Mouse (Mus musculus): ENCODE data around the gene Ggta1.
"Not testable (repeated sequence)": the region's sequence is repeated elsewhere in the genome, so short reads cannot be mapped to it uniquely, and the experiment has no call there.

Gene Ggta1

DNA sequence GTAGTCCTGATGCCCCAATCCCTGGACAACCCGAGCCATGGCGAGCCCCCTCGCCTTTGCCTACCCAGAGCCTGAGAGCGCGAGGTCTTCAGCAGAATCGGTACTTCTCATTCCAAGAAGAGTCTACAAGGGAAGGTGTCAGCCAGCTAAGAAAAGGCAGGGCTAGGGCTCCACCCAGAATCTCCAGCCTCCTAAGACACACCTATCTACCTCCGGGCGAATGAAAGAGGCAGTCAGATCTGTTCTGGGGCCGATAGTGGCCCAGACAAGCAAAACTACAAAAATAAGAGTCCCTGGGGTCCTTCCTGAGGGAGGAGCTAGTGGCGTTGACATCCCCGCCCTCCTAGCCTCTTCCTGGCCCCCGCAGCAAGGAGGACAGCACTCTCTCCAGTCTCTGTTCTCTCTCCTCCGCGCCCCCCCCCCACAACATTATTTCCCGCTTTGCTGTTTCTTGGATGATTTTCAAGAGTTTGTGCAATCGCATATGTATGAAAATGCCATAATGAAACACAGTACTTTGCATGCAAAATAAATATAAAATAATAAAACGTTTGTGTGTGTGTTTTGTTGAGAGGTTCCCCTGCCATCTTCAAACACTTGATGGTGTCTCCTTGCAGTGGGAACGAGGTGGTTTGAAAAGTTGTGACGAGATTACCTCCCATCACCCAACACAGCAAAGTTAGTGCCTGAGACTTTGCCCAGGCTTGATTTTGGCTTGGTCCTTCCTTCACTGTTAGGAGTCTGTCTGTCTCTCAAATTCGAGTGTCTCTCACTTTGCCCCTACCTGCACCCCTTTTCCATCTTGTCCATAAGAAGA, 1.7 kb downstream of the Ggta1 start:
- no peak for DNase-seq (ENCODE audit: low spot score in 2 of 2)

DNA sequence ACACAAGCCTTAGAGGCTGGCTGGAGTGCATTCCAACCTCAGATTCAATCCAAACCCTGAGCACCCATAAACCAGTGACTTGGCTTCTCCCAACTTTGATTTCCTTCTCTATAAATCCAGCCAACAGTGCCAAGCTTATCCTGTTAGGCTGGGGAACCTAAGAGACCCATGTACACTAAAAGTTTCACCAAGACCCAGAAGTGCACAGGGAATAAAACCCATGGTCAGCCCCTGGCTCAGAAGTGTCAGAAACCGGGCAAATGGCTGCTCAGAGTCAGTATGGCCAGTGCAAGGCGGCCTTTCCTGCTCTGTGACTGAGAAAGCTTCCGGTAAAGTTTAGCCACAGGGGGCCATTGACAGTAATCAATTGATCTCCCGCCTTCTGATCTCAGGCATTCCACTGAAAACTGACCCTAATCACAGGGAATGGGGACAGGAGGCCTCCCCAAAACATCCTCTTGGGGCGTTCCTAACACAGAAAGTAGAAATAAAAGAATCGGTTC, 2.6 kb downstream of the Ggta1 start:
- DNase-seq (ENCODE audit: low spot score in 2 of 2): no peak

DNA sequence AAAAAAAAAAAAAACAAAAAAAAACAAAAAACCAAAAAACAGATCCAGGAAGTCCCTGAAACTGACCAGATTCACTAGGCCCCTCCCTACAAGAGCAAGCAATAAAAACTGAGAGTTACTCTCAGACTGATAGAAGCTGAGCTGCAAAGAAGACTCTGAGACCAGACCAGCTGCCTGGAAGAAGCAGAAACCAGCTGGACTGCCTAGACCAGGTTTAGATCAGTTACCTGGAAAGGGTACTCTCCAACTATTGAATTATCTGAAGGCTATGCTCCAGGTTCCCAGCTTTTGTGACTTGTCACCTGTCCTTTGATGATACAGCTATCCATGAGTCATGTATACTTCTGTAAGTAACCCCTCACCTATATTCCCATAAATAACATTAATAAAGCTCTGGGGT, 3.7 kb downstream of the Ggta1 start:
- no peak for DNase-seq (ENCODE audit: low spot score in 2 of 2)

DNA sequence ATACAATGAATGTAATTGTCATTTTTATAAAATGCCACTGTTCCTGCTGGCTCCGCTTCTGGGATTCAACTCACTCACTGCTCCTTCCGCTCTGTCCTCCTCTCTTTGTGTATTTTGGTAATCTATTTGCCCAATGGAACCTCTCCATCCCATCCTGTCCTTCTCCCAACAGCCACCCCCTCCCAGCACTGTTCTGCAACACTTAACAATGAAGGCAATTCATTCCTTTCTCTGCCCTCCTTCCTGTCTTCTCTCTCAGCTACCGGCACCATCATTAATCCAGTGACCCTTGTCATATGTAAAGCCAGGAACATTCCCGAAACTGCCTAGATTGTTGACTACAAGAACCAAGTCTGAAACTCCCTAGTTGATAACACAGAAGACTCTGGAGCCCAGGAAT, 4.6 kb downstream of the Ggta1 start:
- no peak for DNase-seq (ENCODE audit: low spot score in 2 of 2)

DNA sequence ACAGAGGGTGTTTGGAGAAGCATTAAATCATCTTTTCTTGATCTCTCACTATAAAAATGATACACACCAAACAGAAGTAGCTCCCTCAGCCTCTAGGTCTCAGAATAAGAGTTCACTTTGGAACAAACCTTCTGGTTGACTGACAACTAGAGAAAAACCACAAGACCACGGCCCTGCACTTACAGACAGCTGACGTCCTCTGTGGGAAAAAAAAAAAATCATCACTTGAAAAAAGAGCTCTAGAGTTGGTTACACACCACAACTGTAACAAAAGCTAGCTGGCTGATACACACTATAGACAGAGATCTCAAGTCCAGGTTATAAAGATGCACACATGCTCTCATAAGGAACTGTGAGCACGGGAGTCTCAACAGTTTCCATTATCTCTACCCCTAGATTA, 9.3 kb downstream of the Ggta1 start:
- no peak for DNase-seq (ENCODE audit: low spot score in 2 of 2)

DNA sequence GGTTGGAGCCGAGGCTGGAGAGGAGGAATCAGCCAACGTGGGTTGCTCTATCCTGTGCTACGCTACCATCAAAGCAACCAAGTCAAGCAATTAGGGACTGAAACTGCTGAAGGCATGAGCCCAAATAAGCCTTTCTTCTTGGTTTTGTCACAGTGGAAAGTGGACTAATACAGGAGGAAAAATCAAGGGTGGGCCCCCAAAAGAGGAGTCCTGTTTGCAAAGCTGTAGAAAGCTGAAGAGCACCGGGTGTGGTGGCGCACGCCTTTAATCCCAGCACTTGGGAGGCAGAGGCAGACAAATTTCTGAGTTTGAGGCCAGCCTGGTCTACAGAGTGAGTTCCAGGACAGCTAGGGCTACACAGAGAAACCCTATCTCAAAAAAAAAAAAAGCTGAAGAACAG, 10.3 kb downstream of the Ggta1 start:
- not testable (repeated sequence) for DNase-seq (ENCODE audit: low spot score in 2 of 2)

DNA sequence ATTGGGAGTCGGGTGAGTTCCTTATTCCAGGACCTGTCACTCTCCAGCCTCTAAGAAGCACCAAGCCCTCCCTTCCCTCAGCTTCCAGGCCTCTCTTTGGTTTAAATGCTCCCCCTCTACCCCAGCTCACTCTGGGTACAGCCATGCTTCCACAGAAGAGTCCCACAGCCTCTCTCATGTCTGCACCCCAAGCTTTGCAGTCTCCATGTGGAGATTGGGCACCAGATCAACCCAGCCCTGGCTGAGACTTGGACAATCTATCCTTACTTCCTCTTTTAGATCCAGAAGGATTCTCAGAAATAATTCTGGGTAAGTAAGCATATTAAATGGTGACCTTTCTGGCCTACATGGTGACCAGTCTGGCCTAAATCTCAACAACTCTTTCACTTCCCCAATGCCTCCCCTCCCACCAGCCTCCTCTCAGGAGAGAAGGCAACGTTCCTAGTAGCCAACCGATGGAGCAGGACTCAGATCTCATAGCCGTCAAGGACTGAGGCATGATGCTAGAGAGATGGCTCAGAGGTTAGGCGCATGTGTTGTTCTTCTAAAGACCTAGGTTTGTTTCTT, 11.5 kb downstream of the Ggta1 start:
- DNase-seq (ENCODE audit: low spot score in 2 of 2): no peak

DNA sequence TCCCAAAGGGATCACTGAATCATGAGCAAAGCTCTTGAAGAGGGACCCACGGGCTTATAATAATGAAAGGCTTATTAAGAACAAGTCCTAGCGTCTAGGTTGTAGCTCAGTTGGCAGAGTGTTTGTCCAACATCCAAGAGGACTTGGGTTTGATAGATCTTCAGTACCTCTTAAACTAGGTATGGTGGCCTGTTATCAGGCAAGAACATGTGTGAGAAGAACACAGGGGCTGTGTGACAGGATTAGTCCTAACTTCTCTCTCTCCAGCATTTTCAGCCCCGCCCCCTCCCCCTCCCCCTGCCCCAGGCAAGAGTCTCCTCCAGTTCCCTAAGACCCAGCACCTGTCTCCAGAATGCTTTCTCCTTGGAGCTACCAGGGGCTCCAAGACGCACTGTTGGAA, 12.2 kb downstream of the Ggta1 start:
- no peak for DNase-seq (ENCODE audit: low spot score in 2 of 2)

DNA sequence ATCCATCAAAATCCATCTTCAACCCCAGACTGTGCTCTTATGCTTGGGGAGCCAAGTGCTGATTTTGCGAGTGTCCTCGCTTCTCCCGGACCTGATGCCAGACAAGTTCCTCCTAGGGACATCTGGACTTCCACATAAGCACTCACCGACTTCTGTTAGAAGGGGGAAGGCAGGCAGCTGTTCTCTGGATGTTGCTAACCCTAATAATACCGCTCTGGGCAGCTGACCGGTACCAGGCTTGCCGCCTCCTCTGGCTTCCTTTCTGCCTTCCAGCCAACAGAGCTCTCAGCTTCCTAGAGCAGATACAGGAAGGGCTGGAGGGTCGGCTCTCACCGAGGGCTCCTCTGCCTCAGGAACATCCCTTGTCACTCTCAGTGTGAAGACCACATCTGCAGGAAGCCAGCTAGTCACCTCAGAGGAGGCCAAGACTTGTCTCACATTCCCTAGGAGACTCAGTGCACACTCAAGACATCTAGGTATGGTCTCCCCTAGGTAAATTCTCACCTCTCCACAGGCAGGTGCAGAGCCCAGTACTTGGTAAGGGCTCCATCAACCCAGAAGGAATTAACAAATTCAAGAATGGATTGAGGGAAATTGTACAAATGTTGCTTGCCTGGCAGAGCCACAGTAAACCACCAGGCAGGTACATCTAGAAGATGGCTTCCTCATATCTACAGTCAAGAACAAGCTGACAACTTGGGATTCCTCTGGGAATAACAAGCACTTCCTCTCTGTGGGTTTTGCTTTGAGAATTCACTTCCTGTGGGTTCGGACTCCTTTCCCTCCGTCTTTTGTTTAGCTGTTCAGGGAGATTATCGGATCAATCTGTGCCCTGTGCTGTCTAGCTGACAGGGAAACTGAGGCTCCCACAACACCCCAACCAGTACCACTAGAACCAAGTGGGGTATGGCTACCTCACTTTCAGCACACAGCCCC, 13.1 kb downstream of the Ggta1 start:
- DNase-seq (ENCODE audit: low spot score in 2 of 2): peak; percentile 42 to 44

DNA sequence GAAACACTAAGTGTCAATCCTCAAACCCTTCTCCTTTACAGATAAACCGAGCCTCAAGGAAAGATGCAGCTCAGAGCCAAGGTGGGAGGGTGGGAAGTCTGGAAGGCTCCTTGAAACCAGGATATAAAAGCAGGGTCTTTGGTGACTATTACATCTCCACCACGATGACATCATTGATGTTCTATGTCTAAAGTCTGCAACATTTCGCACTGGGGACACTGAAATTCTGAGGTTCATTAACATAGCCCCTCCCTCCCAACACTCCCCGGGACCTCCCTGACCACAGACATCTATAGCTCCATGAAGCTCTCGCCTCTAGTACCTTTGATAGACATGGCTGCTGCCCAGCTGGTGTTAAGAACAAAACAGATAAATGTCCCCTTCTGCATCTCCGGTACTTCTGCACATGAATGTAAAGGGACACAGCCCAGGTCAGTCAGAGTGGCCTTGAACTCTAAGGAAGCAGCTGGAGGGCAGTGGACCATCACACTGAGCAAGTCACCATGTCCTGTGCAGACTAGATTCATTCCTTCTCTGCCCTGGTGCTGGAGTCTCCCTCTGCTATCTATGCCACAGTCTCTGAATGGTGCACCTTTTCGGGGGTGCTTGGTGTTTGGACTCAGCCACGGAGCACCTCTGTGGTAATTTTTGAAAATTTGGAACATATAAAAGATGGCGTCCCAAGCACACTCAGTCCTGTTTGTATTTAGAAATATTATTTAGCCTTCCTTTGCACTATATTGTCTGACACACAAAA, 13.9 kb downstream of the Ggta1 start:
- no peak for DNase-seq (ENCODE audit: low spot score in 2 of 2)

DNA sequence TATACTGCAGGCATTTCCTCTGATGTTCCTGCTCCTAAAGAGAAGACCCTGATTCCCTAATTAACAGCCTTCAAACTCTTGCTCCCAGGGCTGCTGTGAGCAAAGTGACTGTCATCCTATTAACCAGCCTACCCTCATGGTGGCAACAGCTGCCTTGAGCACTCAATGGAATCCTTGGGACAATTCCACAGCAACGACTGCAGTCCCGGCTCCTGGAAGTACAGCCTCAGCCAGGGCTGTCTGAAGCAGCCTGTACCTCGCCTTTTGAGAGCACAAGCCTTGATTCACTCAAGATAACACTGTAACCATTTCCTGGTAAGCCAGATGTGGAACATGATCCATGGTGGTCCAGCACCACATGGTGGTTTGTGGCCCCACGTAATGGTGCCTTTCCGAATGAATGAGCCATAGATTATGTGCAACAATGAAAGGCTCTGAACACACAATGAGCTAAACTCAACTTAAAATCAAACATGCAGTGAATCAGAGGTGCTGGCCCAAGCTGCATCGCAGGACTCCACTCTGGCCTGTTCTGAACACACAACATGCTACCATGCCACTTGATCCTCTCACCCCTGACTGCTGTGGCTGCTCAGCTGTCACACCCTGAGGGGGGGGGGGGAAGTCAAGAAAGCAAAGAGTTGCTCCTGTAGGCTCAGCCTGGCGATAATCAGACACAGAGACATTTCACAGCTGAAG, 14.7 kb downstream of the Ggta1 start:
- no peak for DNase-seq (ENCODE audit: low spot score in 2 of 2)

DNA sequence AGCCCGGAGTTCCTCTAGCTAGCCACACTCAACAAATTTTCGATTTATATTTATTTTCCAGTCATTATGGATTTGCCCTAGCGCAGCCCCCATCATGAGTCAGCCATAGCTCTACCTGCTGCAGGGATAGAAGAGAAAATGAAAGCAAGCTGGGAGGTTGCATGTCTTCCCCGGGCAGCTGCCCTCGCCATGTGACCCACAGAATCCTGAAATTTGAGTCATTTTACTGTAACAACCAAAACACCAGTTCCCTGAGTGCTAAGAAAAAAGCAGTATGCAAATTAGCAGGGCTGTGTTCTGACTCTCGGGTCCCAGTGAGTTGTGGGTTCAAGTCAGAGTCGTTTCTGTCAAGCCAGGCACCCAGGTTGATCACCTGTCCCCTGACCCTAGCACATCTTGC, 15.6 kb downstream of the Ggta1 start:
- DNase-seq (ENCODE audit: low spot score in 2 of 2): no peak

DNA sequence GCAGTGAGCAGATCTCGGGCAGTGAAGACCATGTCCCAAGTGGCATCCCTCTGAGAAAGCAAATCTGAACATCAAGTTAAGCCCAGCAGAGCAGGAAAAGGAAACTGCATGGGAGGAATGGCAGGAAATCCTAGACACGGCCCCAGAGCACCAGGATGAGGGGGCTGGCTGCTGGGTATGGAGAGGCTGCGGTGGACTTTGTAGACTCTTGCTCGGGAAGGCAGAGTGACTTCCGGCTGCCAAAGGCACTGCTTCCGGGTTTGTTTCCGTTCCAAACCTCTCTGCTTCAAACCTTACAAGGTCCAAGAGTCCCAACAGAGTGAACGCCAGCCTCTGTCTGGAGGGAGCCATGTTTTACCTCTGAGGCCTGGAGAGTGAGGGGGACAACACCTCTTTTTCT, 16.2 kb downstream of the Ggta1 start:
- no peak for DNase-seq (ENCODE audit: low spot score in 2 of 2)

DNA sequence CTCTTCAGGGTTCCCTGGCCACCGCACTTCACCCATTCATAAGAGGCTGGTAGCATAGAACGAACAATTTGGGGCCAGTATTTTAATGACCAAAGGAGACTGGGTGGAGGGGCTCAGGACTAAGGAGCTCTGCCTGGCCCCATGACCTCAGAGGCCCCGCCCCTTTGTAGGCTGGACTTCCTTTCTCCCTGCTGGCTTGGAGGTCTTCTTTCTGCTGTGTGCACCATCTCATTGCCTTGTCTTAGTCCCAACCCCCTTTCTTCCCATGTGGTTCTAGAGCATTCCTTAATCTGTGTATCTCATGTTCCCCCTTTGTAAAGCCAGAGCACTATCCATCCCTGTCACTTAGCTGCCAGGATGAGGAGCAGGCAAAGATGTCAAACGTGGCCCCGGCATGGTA, 16.7 kb downstream of the Ggta1 start:
- no peak for DNase-seq (ENCODE audit: low spot score in 2 of 2)

DNA sequence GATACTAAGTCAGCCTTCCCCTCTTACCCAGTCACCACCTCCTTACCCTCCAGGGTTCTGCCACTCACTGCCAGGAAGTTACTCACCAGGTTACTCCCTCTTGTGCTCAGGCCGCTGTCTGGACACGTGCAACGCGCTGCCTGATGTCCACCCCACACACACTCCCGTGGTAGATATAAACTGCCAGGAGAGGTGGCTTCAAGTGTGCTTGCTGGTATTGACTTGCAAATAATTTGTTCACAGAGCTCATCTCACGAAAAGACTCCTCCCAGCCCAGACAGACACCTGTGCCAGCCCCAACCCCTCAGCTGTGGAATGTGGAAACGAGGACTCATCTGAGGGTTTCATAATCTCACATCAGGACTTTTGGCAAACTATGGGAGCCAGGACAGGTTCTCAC, 17.4 kb downstream of the Ggta1 start:
- no peak for DNase-seq (ENCODE audit: low spot score in 2 of 2)

DNA sequence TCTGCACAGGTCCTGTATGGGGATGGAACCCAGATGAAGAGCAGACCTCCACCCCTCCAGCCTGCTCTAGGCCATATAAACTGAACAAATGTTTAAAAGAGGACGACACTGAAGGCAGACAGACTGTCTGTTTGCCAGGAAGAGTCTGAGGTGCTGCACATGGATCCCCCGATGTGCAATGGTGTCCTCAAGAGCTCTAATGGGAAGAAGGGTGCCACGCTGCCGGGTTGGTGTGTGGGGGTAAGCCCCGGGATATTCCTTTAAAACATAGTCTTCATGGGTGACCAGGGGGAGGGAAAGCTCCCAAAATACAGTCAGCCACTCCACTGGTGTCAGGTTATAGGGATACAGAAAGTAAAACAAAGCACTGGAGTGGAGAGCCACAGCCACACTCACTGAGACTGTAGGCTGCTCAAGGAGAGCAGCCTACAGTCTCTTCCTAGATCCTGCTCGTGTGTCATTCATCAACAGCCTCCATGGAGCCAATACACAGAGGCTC, 18.2 kb downstream of the Ggta1 start:
- no peak for DNase-seq (ENCODE audit: low spot score in 2 of 2)

DNA sequence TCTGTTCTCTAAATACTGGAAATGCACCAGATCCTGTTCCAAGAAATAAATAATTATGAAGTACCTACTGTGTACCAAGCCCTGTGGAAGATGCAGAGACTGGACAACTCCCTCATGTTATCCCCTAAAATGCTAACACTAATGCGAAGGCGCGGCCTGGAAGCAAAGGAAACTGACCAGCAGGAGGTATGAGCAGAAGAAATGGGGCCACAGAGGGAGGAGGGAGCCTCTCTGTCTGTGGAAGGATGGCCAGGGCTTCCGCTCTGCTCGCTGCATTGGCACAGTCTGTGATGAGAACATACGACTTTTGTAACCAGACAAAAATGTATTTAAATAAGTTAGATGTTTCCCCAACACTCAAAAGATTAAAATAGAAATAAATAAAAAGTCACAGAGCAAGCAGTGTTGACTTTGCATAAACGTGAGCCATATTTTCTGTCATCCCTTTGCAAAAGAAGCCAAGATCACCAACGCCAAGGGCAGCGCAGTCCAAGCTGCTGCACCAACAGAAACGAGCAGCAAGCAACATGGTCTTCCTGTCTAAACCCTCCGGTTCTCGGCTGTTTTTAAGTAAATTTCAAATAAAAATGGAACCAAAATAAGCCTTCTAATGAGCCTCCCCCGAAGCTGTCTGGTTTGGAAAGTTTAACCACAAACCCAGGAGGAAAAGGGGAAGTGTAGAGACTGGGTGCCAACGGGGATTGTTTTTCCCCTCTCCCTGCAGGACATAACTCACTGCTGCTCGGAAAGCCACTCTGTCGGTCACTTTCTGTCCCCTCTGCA, 18.9 kb downstream of the Ggta1 start:
- DNase-seq (ENCODE audit: low spot score in 2 of 2): no peak

DNA sequence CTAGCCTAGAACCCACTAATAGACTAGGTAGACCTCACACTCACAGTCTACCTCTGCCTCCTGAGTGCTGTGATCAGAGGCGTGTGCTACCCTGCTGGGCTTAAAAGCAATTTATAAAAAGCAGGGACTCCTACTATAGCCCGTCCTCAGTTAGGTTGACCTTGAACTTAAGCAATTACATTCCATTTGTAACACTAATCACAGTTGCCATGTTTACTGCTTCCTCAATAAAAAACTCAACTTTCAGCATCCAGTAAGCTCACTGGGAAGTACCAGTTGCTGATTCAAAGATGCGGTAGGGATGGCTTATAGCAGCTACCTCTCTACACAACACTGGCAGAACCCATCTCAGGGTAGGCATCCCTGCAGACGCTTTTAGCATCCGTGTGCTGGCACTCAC, 19.7 kb downstream of the Ggta1 start:
- DNase-seq (ENCODE audit: low spot score in 2 of 2): no peak

DNA sequence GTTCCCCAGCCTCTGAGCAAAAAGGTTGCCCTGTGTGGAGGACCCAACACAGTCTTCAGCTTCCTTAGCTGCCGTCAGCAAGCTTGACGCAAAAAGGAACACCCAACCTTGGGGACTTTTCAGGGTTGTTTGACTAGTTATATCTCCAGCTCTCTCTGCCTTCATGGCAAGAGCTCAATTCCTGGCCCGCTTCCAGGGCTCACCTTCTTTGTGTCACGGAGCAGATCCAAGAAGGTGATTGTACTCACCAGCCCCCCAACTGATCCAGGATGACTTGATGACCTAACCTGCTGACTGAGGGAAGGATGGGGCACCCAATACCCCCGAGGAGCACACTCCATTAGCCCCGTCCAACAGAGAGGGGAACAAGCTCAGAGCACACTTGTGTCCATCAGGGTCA, 21.0 kb downstream of the Ggta1 start:
- no peak for DNase-seq (ENCODE audit: low spot score in 2 of 2)

DNA sequence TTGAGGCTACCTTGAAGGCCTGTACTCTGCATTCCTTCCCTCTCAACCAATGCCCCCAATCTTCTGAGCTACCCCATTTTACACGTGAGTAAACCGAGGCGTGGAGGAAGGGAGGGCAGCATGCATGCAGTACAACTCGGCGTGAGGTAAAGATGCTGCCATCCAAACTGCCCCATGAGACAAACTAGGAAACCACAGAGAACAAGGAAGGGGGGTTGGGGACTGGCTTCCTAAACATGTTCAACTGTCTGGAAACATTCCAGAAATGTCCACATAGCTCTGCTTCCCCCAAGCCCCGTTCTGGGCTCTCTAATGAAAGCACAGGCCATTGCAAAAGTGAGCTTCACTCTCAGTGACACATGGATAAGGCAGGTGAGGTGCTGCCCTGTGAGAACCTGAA, 21.6 kb downstream of the Ggta1 start:
- DNase-seq (ENCODE audit: low spot score in 2 of 2): no peak
